Mouse (Mus musculus) gastrocnemius, postnatal 36 days (tissue): ENCODE measurements at regions not wholly inside any gene's neighbourhood (a gene's known extent, or its start where the extent isn't known, plus 50 kb on each side); places are given as distances from the start of the nearest gene placed in this dataset.

Source experiments
- DNase-seq, 2 experiments: peaks; one replicate each; pipeline ENCODE4 v3.0.0; 2022
- intact Hi-C: fragments of 180-260 bp; cut with DNase I; formaldehyde crosslinking; loops from one replicate; pipeline ENCODE4 v1.15.1; 2025

DNA sequence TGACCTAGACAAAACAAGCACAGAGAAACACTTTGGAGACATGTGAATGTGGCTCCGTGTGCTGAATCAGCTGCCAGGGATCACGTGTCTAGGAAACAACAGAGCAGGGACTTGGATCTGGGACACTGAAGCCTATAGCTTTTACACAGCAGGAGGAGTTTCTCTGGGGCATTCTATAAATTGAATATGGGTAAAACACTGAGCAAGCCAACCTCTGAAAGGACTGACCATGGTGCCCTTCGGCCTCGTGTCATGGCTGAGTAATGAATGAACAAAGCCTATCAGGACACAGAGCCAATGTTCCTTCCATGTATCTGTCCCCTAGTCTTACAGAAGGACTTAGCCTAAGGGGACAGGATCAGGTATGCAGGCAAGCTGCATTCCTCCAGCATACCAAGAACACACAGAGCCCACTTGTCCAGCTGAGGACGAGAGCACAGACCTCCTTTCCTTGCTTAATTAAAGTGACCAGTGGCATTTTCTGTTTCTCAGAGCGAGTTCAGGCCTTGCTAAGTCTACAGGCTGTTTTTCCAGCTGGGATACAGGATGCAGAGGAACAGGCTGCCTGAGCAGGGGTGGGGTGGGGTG is 347.7 kb upstream of the Fam19a5 start:
- no peak for DNase-seq
- intact Hi-C loops = no loop called here

DNA sequence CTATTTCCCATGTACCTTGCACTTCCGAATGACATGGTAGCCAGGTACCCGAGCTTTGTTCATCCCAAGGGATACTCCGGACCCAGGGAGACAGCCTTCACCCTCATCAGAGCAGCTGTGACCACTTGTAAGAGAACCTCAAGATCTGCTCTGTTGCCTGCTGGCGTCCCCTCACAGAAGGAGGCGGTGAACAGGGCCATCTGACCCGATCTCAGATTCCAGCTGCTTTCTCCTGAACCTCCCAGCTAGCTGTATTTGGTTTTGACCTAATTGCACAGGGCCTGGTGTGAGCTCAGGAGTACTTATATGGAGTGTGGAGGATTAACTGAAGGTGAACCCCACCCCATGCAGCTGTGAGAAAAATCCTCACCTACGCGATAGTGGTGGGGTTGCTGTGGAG is 344.5 kb upstream of the Fam19a5 start:
- intact Hi-C loops = no loop called here
- DNase-seq = no peak

DNA sequence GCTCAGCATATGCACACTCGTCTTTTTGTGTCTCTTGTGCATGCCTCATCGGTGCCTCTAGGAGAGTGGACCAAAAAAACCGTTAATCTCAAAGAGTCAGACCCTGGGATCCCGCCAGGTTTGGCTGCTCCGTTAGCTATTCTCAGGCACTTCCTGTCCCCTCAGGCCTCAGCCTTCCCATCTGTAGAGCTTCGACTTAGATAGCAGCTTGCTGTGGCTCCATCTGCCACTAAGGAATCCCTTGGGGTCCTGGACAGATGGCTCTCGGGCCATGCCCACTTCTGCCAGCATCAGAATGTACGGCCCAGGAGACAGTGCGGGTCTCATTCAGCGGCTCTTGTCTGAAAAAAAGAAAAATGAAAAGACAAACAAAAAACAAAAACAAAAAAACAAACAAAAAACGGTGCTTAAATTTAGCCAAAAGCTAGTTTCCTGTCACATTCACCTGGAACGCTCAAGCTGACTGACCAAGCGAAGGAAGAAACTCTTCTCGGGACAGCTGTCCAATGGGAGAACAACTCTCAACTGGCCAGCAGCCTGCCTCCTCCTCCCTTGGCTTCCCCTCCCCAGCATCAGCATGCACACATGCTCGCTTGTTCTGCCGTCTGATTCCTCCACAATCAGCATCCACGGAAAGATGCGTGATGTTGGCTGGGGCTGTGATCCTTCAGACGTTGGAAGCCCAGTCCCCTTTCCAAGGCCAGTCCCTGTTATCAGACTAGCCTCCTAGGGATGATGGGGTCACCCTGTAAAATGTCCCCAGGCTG is 343.6 kb upstream of the Fam19a5 start:
- DNase-seq = no peak
- intact Hi-C loops = no loop called here

DNA sequence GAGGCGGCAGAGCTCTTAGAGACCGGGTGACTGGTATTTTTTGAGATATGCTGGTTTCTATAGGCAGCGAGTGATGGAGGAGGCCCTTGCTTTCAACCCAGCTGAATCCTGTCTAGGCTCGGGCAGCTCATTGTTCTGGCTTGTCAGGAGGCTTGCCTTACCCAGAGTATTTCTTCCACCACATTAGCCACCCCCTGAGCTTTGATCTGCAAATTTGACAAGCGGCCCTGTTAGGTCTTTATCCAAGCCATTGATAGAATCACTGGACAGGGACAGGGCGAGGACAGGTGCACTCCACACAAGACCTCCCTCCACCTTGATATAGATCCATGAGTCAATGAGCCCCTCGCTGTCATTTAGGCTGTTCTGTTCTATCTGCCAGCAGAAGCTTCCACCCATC is 343.0 kb upstream of the Fam19a5 start:
- intact Hi-C loops = no loop called here
- no peak for DNase-seq

DNA sequence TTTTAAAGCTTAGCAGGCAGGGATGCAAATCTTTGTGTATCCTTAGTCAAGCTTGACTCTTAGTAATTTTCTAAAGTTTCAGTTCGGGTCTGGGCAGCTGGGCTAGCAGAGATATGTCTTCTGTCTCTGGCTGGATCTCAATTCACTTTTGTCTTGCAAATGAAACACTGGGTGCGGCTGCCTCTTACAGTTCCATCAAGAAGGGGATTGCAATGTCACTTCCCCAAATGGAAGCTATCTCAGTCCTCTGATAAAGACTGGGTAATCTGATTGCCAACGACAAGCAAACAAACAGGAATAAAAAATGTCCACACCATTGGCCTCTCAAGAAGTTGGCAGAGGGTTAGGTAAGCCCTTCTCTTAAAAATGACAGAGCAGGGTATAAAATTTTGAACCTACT is 314.1 kb upstream of the Fam19a5 start:
- intact Hi-C loops = no loop called here
- no peak for DNase-seq

DNA sequence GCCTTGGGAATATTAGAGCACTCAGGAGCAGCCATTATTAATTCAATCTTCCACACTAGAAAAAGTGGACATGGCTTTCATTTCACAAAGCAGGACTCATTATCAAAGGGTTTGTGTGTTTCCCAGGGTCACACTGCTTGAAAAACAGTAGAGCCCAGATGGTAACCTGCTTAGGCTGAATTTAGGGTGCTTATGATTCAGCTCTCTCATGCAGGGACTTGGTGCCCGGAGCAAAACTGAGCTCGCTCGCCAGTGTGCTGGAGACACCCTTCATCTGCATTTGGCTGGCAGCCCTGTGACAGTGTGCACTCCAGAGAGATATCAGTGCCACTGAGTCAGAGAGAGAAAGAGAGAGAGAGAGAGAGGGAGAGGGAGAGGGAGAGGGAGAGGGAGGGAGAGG is 308.0 kb upstream of the Fam19a5 start:
- intact Hi-C loops = no loop called here
- no peak for DNase-seq

DNA sequence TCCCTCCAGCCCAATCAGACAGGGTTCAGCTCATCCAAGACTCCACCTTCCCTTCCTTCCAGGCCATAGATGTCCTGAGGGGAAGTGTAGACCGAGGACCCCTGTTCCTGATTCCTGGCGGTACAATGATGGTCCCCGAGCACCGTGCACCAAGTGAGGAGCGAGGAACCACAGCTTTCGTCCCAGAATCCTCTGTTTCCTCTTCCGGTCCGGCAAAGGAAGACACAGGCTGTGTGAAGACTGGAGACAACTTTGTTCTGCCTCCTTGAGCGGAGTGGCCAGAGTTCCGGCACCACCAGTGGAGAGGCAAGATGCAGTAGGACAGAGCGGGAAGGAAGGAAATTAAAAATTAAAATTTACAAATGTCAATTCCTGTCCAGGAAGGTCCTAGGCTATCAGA is 305.0 kb upstream of the Fam19a5 start:
- intact Hi-C loops = no loop called here
- DNase-seq = no peak

DNA sequence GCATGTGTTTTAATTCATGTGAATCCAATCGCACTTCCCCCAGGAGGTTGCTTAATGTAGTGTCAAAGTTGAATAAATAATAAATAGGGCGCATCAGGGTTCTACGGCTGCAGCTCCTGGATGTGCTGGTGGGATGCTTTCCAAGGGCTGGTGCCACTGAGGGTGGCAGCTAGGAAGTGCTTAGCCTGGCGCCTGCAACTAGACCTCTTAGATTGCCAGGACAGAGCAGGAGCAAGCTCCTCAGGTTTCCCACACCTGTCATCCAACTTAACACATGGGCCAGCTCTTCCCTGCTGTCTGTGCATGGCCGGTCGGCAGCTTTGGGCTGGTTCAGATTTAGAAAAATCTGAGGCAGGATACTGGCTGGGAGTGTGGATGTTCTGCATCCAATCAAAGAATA is 282.6 kb upstream of the Fam19a5 start:
- intact Hi-C loops = no loop called here
- DNase-seq = no peak

DNA sequence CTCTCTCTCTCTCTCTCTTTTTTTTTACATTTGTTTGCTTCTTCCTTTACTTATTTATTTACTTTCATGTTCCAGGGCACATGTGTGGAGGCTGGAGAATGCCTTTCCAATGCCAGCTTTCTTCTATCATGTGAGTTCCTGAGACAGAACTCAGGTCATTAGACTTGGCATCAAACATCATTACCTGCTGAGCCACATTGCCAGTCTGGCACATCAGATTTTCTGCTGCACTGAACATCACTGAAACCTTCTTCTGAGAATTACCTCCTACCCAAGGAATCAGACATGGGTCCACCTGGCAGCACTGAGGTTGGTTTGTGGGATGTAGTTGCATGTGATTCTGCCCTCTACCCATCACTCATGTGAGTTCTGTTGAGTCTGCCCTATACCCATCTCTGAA is 279.2 kb upstream of the Fam19a5 start:
- no peak for DNase-seq
- intact Hi-C loops = no loop called here

DNA sequence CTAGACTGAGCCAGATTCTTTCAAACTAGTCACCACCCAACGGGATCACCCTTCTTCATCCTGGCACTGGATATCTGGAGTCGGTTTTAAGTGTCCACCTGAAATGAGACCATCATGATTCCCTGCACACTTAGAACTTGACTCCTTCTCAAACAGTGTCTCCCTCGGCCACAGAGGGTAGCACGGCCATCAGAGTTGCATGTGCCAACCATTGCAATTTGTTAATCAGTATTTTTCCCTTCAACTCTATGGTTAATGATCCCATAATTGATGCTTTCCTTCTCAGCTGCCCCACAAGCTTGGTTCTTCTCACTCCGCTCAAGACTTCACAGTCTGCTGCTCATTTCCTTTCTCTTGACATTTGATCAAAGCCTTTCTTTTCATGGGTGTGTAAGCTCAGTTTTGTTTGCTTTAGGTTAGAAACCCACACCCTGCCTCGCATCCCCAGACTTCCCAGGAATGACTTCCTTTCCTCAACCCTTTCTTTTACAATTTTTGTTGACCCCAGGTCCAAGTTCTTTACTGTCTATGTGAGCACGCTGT is 253.0 kb upstream of the Fam19a5 start:
- no peak for DNase-seq
- intact Hi-C loops = no loop called here

DNA sequence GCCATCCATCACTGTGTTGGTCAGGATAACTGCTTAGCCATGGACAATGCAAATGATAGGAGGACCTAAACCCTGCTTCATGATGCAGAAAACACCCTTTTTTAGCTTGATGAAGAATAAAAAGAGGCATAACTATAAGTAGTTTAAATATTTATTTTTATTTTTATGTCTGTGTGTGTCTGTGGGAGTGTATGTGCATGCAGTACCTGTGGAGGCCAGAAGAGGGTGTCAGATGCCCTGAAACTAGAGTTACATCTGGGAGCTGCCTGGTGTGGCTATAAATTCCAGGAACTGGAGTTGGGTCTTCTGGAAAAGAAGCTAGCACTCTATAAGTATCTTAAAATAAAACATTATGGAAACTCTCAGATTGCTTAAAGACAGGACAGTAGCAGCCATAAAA is 224.2 kb upstream of the Fam19a5 start:
- intact Hi-C loops = no loop called here
- no peak for DNase-seq

DNA sequence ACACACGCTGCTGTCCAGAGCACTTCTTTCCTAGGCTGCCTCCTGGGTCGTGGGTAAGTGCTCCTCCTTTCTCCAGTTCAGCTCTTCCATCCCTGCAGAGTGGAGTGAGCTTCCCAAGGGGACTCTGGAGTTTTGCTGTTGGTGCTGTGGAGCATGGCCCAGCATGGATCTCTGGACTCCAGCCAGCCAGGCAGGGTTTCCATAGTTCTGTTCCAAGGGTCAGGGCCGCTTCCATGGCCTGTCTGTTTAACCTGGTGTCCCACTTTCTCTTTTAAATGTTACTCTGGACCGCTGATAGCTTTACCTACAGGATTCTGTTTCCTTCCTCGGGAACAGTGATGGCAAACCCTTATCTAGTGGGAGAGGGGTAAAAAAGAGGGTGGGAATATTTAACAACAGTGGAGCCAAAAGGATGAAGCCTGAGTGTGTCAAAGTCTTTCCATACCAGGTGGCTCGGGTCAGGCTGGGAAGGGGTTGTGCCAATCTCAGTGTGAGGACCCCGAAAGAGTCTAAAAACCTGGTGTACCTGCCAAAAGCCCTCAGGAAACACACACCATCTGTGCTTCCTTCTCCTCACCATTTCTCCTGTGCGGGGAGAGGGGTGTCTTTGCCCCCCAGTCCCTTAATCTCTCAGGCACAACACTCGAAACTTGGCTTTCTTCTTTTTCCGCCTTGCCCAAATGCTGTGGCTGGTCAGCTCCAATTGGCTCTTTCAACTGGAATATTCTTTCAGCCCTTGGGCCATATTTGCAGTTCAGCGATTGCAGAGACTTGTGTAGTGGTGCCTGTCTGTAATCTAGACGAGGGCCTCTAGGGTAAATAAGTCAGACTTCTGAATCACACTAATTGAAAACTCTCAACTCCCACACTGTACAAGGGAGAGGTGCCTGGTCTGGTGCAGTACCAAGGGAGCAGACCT is 222.8 kb upstream of the Fam19a5 start:
- DNase-seq = peak in 1 of 2 experiments; percentile 9
- intact Hi-C loops = no loop called here

DNA sequence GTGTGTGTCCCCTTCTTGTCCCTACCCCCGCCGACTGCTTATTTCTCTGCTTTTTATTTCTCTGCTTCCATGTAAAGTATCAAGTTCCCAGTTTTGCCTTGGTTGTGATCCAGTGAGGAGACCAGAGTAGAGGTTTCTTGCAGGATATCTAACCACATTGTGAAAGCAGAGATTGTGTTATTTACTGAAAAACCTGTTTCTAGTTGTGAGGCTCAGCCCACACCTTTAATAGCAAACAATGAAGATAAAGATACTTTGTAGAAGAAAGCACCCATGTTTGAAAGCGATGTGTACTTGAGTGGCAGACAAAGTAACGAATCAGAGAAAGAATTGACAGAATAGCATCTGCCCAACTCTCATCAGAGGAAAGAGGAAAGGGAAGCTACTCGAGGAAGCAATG is 218.7 kb upstream of the Fam19a5 start:
- DNase-seq = no peak
- intact Hi-C loops = no loop called here

DNA sequence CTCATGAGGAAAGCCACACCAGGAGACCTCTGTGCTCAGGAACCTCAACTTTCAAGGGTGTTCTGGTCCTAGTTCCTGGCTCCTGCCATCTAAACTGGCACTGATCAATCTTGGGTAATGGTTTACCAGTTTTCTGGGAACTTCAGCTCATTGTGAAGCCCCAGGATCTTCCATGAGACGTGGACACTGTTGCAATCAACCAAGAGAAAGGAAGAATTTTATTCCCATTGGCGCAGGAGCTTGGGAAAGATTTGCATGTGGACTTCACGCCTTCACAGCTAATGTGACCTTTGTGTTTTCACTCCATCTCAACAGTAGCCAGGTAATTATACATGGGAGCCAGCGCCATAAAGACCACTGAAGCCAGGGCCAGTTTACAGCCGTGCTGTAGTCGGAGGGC is 217.8 kb upstream of the Fam19a5 start:
- DNase-seq = peak in 1 of 2 experiments; percentile 0
- intact Hi-C loops = no loop called here

DNA sequence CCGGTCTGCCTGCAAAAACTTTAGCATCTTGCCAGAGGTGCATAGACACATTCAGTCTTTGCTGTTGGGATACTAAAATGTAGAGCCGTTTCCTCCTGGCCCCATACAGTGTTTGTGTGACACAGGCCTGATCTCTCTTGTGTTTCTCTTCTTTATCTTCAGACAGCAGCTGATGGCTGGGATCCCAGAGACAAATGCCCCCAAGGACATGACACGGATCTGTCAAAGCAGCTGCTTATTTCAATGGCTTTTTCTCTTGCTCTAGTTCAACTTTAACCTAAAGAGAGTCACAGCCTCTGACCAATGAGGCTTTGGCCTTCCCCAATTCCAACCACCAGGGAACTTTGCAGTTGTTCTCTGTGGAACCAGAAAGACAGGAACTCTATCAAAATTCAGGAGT is 211.7 kb upstream of the Fam19a5 start:
- DNase-seq = peak in 1 of 2 experiments; percentile 0

DNA sequence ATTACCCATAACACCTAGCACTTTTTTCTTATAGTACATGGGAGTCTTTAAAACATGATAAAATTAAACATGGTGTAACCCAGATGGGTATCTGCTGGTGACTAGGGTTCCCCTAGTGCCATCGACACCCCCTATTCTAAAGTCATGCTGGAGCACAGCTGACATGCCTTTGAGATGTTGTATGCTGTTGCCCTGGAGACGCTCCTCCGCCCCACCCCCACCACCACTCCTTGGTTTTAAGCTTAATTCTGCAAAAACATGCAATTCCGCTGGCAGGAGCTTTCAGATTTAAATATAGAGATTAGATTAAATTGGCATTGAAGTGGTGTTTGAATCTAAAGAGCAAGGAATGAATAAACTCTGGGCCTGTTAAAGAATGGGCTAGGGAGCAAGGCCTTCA is 210.6 kb upstream of the Fam19a5 start:
- no peak for DNase-seq
- intact Hi-C loops = no loop called here

More for the DNA sequence above, 211.7 kb upstream of the Fam19a5 start:
- intact Hi-C loops = no loop called here

DNA sequence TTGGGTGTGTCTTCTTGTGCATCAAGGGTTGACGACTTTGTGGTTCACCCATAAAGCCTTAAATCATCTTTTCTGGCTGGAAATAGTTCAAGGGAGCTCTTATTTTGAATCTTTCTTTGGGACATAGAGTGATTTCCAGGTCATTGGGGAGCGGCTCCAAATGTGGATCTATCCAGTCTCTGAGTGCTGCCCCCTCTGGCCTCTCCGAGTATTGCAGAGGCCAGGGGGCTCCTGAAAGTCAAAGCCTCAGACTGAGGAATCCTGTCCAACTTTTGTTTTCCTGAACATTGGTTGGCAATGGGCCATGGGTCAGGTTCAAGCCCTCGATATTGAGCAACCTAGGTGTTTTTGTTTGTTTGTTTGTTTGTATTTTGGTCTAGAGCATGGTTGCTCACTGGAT is 209.7 kb upstream of the Fam19a5 start:
- intact Hi-C loops = no loop called here
- DNase-seq = peak in 1 of 2 experiments; percentile 8

DNA sequence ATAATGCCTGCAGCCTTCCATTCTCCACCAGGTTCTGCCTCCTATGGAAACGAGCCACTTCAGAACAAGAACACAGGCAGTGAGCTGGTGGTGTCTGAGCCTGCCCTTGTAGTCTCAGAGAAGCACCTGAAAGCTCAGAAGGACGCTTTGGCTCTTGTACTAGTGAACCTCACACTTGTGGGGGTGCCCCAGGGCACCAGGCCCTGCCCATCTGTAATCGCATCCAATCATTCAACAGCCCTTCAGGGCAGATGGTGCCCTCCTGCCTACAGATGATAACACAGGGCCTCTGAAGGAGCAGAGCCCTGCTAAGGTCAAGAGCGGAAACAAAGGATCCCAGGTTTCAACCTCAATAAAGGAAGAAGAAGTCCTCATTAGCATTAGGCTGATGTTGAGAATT is 208.8 kb upstream of the Fam19a5 start:
- intact Hi-C loops = no loop called here
- peak in 1 of 2 experiments; percentile 4 for DNase-seq

DNA sequence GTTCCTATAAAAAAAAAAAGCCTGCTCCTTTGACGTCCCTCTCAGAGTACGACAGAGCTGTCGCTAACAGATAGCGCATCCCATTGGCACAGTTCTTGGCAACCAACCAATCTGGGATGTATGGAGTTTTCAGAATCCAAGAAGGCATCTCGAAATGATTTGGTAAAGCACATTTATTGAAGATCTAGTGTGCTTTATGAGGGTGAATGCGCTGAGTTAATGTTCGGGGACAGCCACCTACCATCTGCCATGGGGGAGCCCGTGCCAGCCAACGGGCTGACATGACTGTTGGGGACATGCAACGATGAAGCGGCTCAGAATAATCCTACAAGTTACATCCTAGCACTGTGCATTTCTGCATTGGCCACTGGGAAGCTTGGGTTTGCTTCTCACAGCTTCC is 208.4 kb upstream of the Fam19a5 start:
- peak in 1 of 2 experiments; percentile 6 for DNase-seq
- intact Hi-C loops = no loop called here

DNA sequence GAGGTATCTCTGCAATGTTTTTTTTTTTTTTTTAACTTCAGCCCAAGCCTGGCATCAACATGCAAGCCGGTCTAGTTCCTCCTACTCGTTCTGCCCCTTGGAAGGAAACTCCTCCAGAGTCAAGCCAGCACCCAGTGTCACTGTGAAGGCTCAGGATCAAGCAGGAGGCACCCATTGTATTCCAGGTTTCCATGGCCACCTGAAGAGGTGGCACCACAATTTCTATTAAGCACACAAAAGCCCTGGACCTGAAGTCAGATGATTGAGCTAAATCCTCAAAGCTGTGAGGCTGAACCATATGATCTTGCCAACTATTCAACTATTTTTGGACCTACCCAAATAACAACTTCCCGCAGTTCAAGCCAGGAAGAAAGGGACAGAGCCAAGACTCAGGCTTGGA is 204.2 kb upstream of the Fam19a5 start:
- intact Hi-C loops = no loop called here
- DNase-seq = no peak

DNA sequence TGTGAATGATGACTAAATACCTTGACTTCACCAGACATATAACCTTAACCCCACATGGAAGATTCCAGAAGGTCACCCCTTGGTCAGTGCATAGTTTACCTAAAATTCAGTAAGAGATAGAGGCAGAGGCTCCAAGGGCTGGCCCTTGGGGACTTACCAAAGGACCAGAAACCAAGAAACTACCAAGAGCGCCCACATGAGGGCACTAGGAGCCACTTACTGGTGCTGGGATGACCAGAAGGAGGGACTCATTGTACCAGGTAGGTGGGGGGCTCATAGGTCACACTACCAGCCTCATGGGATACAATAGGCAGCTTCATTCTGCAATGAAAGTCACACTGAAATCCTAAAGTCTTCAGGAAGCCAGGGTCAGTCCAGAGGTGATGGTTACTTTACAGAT is 201.4 kb upstream of the Fam19a5 start:
- intact Hi-C loops = no loop called here
- no peak for DNase-seq
